Mouse (Mus musculus) mature B cell (primary cell): Measurements from ENCODE around the gene Pomgnt1.

Experiments
- in situ Hi-C: fragments of 300-500 bp; cut with MboI; formaldehyde crosslinking; loops from 2 replicates; pipeline ENCODE4 v1.14.3; 2019

The Pomgnt1 gene

GRCm38 (mm10) chr4:116123602-116124519 lies at the start of gene Pomgnt1, which contains the start of gene Rad54l:
Pomgnt1 (plus strand) TSS chr4:116123840.
Rad54l (minus strand) TSS chr4:116123690.
- in situ Hi-C loops: no loop called here

- in situ Hi-C loops: no loop called here
Measured at GRCm38 (mm10) chr4:116074145-116074675, 49.4 kb upstream of the Pomgnt1 start.

- in situ Hi-C loops: no loop called here
Measured at GRCm38 (mm10) chr4:116074861-116075620, 48.6 kb upstream of the Pomgnt1 start, which contains the start of the genes Uqcrh and Lrrc41. Uqcrh (minus strand) TSS chr4:116075071. Lrrc41 (plus strand) TSS chr4:116075269.

DNA sequence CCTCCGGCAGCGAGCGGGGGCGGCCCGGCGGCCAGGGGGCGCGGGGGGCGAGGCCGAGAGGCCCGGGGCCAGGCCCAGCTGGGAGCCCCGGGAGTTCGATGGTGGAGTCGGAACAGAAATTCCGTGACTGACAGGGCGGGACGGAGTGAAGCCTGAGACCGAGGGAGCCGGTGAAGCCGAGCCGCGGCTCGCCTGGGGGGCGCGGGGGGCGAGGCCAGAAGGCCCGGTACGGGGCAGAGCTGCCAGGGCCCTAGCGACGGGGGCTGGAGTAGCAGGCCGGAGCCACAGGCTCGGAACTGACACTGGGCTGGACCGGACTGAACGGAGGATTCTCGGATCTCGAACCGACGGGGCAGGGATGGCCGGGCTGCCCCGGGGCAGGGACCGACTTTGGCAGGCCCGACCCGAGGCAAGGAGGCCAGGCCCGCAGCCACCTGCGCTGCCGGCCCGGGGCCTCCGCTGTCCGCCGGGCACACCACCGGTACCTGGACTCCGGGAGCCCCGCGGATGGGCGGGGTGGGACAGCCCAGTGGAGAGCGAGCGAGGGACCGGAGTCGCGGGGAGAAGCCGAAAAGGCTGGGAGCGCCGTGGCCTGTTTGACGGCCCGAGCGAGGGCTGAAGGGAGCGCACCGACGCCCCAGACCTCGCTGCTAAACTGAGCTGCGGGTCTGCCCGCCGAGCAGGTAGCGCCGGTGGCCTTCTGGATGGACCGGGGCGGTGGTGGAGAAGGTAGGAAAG lies 47.8 kb upstream of the Pomgnt1 start:
- in situ Hi-C loops: no loop called here

- in situ Hi-C loops: no loop called here
Measured at GRCm38 (mm10) chr4:116076369-116077231, 47.0 kb upstream of the Pomgnt1 start.

- in situ Hi-C loops: no loop called here
Measured at GRCm38 (mm10) chr4:116077240-116078095, 46.2 kb upstream of the Pomgnt1 start.

GRCm38 (mm10) chr4:116088510-116089249 lies 35.0 kb upstream of the Pomgnt1 start:
- in situ Hi-C loops: no loop called here

- in situ Hi-C loops: no loop called here
Measured at GRCm38 (mm10) chr4:116096291-116096690, 27.3 kb upstream of the Pomgnt1 start.

GRCm38 (mm10) chr4:116097211-116097610 lies 26.4 kb upstream of the Pomgnt1 start:
- in situ Hi-C loops: no loop called here

GRCm38 (mm10) chr4:116100959-116101358 lies 22.7 kb upstream of the Pomgnt1 start:
- in situ Hi-C loops: no loop called here

- in situ Hi-C loops: no loop called here
Measured at GRCm38 (mm10) chr4:116105278-116105677, 18.4 kb upstream of the Pomgnt1 start.

GRCm38 (mm10) chr4:116110695-116111094 lies 12.9 kb upstream of the Pomgnt1 start:
- in situ Hi-C loops: no loop called here

DNA sequence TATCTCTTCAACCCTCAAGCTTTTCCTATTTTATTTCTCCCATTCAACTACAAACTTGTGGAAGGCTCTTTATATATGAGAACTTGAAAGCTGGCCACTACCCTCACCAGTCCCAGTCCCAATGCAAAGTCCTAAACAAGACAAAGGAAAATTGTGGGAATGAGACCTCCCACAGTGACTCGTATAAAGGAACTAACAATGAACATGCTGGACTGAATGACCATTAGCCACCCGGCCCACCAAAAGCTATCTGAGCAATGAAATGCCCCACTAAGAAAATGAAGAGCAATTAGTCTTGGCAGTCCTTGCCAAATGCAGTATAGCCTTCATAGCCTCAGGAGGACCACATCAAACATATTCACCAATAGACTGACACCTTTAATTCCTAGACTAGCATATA lies 12.2 kb upstream of the Pomgnt1 start:
- in situ Hi-C loops: no loop called here

GRCm38 (mm10) chr4:116122762-116123161 lies 878 bp upstream of the Pomgnt1 start:
- in situ Hi-C loops: no loop called here

- in situ Hi-C loops: no loop called here
Measured at GRCm38 (mm10) chr4:116125803-116126386, 2.3 kb downstream of the Pomgnt1 start.

DNA sequence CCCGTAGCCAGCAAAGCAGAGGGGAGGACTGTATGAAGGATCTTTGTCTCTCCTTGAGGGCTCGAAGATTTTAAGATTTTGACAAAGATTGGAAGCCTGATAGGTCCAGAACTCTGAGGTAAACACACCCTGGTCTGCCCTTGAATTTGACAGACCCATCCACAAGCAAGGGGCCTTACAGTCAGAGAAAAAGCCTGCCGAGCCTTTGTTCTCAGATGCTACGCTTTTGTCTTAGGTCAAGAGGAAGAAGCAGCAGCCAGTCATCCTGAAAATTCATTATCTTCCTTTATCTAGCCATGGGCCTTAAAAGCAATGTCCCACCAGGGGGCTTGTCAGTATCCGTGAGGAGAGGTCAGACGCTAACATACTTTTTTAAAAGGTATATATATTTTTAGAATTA lies 4.3 kb downstream of the Pomgnt1 start:
- in situ Hi-C loops: no loop called here

- in situ Hi-C loops: no loop called here
Measured at GRCm38 (mm10) chr4:116133126-116133525, 9.5 kb downstream of the Pomgnt1 start.

DNA sequence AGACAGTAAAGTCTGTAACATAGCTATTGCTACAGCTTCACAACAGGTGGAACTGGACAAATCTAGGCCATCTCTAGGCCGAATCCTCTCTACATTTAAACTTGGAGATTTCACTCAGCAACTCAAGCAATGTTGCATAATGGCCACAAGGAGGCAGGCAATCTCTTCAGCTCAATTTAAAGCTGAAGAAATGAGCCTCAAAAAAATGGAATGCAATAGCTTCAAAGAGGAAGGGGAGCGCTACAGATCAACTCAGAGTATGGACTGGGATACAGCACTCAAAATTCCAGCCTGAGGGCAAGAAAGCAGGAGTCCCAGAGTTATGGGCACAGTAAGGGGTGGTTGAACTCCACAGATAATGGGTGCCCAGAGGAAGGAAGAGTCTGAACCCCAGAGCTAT lies 11.3 kb downstream of the Pomgnt1 start:
- in situ Hi-C loops: no loop called here
